Mouse (Mus musculus) cortical plate, adult 2 months (tissue): ENCODE results near the gene Stk11.

Experiments used
- CTCF ChIP-seq: fragments of 200-500 bp; IDR thresholded peaks from 2 replicates; pipeline ENCODE4 v1.5.1; 2011; ENCODE audit warnings: mild to moderate bottlenecking, control low read depth, low read length; ENCODE audit not compliant: insufficient read depth; ENCODE audit errors: extremely low read depth
- POLR2A ChIP-seq: fragments of 200-500 bp; IDR thresholded peaks from 2 replicates; pipeline ENCODE4 v1.6.1; 2011; ENCODE audit warnings: mild to moderate bottlenecking, low read length, control low read depth; ENCODE audit not compliant: insufficient read depth; ENCODE audit errors: extremely low read depth

GRCm38 (mm10) chr10:80100982-80101381, 14.6 kb upstream of the Stk11 start:
- TF ChIP-seq CTCF (no peak), POLR2A (no peak)
